Comparison of ENCODE assay signal across 29 mouse cellular contexts in genomic region chr14:108034162-108034561, GRCm38 (mm10).
A peak's percentile ranks its signal among the peaks of the same experiment; 100 is the strongest.
DNase-seq lines count a peak whose midpoint lies in the region; ATAC-seq and TF ChIP-seq lines count a peak whose summit lies in the region.
"Had no signal": no experiment of that assay in that cellular context is flagged by ENCODE, and none has a peak within 500 bp of the region (broad histone marks: within the 10 kb centered on the region; RNA-seq: fewer than 3 reads in every experiment).

No protein-coding gene starts in this region.

- H3ac ChIP-seq in myocyte (ENCODE audit: control insufficient read depth, insufficient read length), result no peak overlapping the region

- no peaks in the 10 kb centered on the region for H3K36me3 ChIP-seq in embryonic facial prominence, embryonic 14.5 days (ENCODE audit: control insufficient read depth, insufficient read depth, low read length)
- H3K36me3 ChIP-seq in embryonic facial prominence, embryonic 10.5 days (replicated peaks), result no peaks in the 10 kb centered on the region
- no peaks in the 10 kb centered on the region for H3K36me3 ChIP-seq in myocyte (ENCODE audit: control insufficient read depth, insufficient read depth)
- H3K36me3 ChIP-seq: embryonic facial prominence, embryonic 13.5 days; forebrain, embryonic 10.5 days; heart, embryonic 10.5 days; heart, embryonic 13.5 days had no signal

- no peaks in the 10 kb centered on the region for H3K4me1 ChIP-seq in embryonic facial prominence, embryonic 14.5 days (ENCODE audit: control insufficient read depth, insufficient read depth, low read length)
- no peaks in the 10 kb centered on the region for H3K4me1 ChIP-seq in embryonic facial prominence, embryonic 10.5 days
- H3K4me1 ChIP-seq: embryonic facial prominence, embryonic 13.5 days; forebrain, embryonic 10.5 days; heart, embryonic 10.5 days; heart, embryonic 13.5 days had no signal

- no peak overlapping the region for H3K27ac ChIP-seq in embryonic facial prominence, embryonic 14.5 days (replicated peaks; ENCODE audit: low read depth, low read length)
- no peak overlapping the region for H3K27ac ChIP-seq in embryonic facial prominence, embryonic 10.5 days (replicated peaks)
- H3K27ac ChIP-seq: embryonic facial prominence, embryonic 13.5 days; forebrain, embryonic 10.5 days; heart, adult 2 months; heart, embryonic 10.5 days; heart, embryonic 13.5 days; hindbrain, embryonic 14.5 days; hindbrain, postnatal 0 days had no signal

- peak; percentile 10 for DNase-seq in embryonic facial prominence, embryonic 14.5 days (ENCODE audit: low spot score)
- no peak for DNase-seq in embryonic facial prominence, embryonic 10.5 days (ENCODE audit: low spot score)
- peak; percentile 1 for DNase-seq in right cerebral cortex, adult 18-20 months
- no peak for DNase-seq in right cerebral cortex, adult 2 months (ENCODE audit: low spot score in 2 of 2)
- DNase-seq in layer of hippocampus, adult 11-12 months (ENCODE audit: low spot score), result no peak
- DNase-seq: adrenal gland, adult 8-10 months; adrenal gland, postnatal 25 days; B cell, adult 2 months; cerebellum, adult 18-20 months; cerebellum, adult 9-10 months; cerebellum, postnatal 14 days; forebrain, postnatal 0 days; gastrocnemius, postnatal 10 days; gastrocnemius, postnatal 36 days; heart, adult 2 months; heart, postnatal 14 days; heart, postnatal 4 days had no signal

- TF ChIP-seq POLR2A in myocyte (IDR thresholded peaks at IDR 0.05; ENCODE audit: insufficient read length, low read depth), result no peak

- 51% methylated on average over 1 of the region's 1 CpGs for WGBS in embryonic facial prominence, embryonic 14.5 days
- whole genome bisulfite sequencing in embryonic facial prominence, embryonic 10.5 days, result 81% methylated on average over 1 of the region's 1 CpGs

- H3K9ac ChIP-seq in embryonic facial prominence, embryonic 14.5 days (ENCODE audit: low read depth, low read length), result no peak overlapping the region
- H3K9ac ChIP-seq: embryonic facial prominence, embryonic 13.5 days; forebrain, postnatal 0 days; heart, embryonic 13.5 days; hindbrain, embryonic 14.5 days had no signal

- H3K4me3 ChIP-seq in embryonic facial prominence, embryonic 14.5 days (ENCODE audit: low read depth, low read length), result no peak overlapping the region
- H3K4me3 ChIP-seq in embryonic facial prominence, embryonic 10.5 days, result no peak overlapping the region
- no peak overlapping the region for H3K4me3 ChIP-seq in myocyte
- H3K4me3 ChIP-seq: embryonic facial prominence, embryonic 13.5 days; forebrain, embryonic 10.5 days; heart, adult 2 months; heart, embryonic 10.5 days; heart, embryonic 13.5 days had no signal

- H3K27me3 ChIP-seq in embryonic facial prominence, embryonic 14.5 days (replicated peaks; ENCODE audit: control insufficient read depth, insufficient read depth, low read length), result no peaks in the 10 kb centered on the region
- H3K27me3 ChIP-seq in embryonic facial prominence, embryonic 10.5 days (replicated peaks; ENCODE audit: low read depth, poor library complexity, severe bottlenecking), result no peaks in the 10 kb centered on the region
- H3K27me3 ChIP-seq in myocyte (ENCODE audit: control insufficient read depth, insufficient read depth, insufficient read length), result no peaks in the 10 kb centered on the region
- H3K27me3 ChIP-seq: embryonic facial prominence, embryonic 13.5 days; heart, embryonic 13.5 days had no signal

- no peak overlapping the region for H3K4me2 ChIP-seq in embryonic facial prominence, embryonic 14.5 days (ENCODE audit: low read depth, low read length)
- no peak overlapping the region for H3K4me2 ChIP-seq in myocyte (ENCODE audit: low read depth)
- H3K4me2 ChIP-seq: embryonic facial prominence, embryonic 13.5 days; heart, embryonic 13.5 days; hindbrain, embryonic 14.5 days had no signal

- no peak for ATAC-seq in embryonic facial prominence, embryonic 14.5 days (ENCODE audit: low read depth)
- ATAC-seq: activated CD4-positive, CD25-positive, alpha-beta regulatory T cell, adult 4 months; CD4-positive, CD25-positive, alpha-beta regulatory T cell, adult 4 months; forebrain, embryonic 14.5 days; forebrain, postnatal 0 days; hindbrain, postnatal 0 days; inflammation-experienced regulatory T-cells, adult 6 months; intestine, embryonic 16.5 days had no signal

- no peaks in the 10 kb centered on the region for H3K9me3 ChIP-seq in embryonic facial prominence, embryonic 14.5 days (ENCODE audit: control insufficient read depth, low read length)
- H3K9me3 ChIP-seq in embryonic facial prominence, embryonic 10.5 days, result no peaks in the 10 kb centered on the region
- H3K9me3 ChIP-seq: embryonic facial prominence, embryonic 13.5 days; forebrain, embryonic 10.5 days; heart, embryonic 10.5 days; heart, embryonic 13.5 days had no signal

- H3K79me2 ChIP-seq in myocyte (ENCODE audit: control insufficient read depth, insufficient read depth), result no peaks in the 10 kb centered on the region

TF ChIP-seq in myocyte, 11 proteins besides CTCF, POLR2A, EP300 and RAD21:
- TF ChIP-seq TCF12 (IDR thresholded peaks at IDR 0.05; ENCODE audit: insufficient read depth, poor library complexity, severe bottlenecking) (peak; percentile 78), TCF3 (IDR thresholded peaks at IDR 0.05; ENCODE audit: insufficient read length, low read depth) (no peak), MYOD1 (IDR thresholded peaks at IDR 0.05; ENCODE audit: control insufficient read depth in 1 of 3, insufficient read length in 2 of 3, low read depth in 2 of 3) (peak; percentile 51 to 70 (median 66)), MYOG (IDR thresholded peaks at IDR 0.05; ENCODE audit: control insufficient read depth in 1 of 3, insufficient read depth in 1 of 3, insufficient read length in 2 of 3, low read depth in 2 of 3) (peak in 2 of 3 experiments; percentile 41 to 88), CEBPB (IDR thresholded peaks at IDR 0.05; ENCODE audit: insufficient read depth, poor library complexity, severe bottlenecking) (peak; percentile 65; the same call in 1 of the 2 replicates)

Comparison
In these comparisons a context has a peak if more than half of its experiments do, and no peak if none do; other contexts are left out.
1. DNase-seq: peak in embryonic facial prominence, embryonic 14.5 days (single experiment) and right cerebral cortex, adult 18-20 months (single experiment); none in embryonic facial prominence, embryonic 10.5 days (single experiment), right cerebral cortex, adult 2 months (0 of 2) and layer of hippocampus, adult 11-12 months (single experiment).